Mouse (Mus musculus) CD4-positive, CD25-positive, alpha-beta regulatory T cell, adult 2 months (primary cell): ENCODE data around the gene 4922502D21Rik.
"Not testable (repeated sequence)": the region's sequence is repeated elsewhere in the genome, so short reads cannot be mapped to it uniquely, and the experiment has no call there.

ENCODE experiments used
- DNase-seq: peaks from one replicate; pipeline ENCODE4 v3.0.0-alpha.2; 2012; ENCODE audit warnings: low read depth, low spot score

Gene 4922502D21Rik

GRCm38 (mm10) chr6:129331610-129332009 lies at the start of gene 4922502D21Rik:
Gene 4922502D21Rik, minus strand, starts transcription at chr6:129331796.
- DNase-seq, result no peak

GRCm38 (mm10) chr6:129380454-129380853 lies 48.9 kb upstream of the 4922502D21Rik start:
- DNase-seq, result no peak

GRCm38 (mm10) chr6:129374937-129375471 lies 43.4 kb upstream of the 4922502D21Rik start:
- no peak for DNase-seq

GRCm38 (mm10) chr6:129369374-129370132 lies 38.0 kb upstream of the 4922502D21Rik start:
- no peak for DNase-seq

- DNase-seq, result peak; percentile 75
Measured at GRCm38 (mm10) chr6:129365959-129366359, 34.4 kb upstream of the 4922502D21Rik start.

- DNase-seq, result no peak
Measured at GRCm38 (mm10) chr6:129363942-129364341, 32.3 kb upstream of the 4922502D21Rik start.

- DNase-seq, result no peak
Measured at GRCm38 (mm10) chr6:129359515-129359914, 27.9 kb upstream of the 4922502D21Rik start.

GRCm38 (mm10) chr6:129356430-129356829 lies 24.8 kb upstream of the 4922502D21Rik start:
- no peak for DNase-seq

GRCm38 (mm10) chr6:129355774-129356173 lies 24.2 kb upstream of the 4922502D21Rik start:
- no peak for DNase-seq

GRCm38 (mm10) chr6:129351091-129351490 lies 19.5 kb upstream of the 4922502D21Rik start:
- no peak for DNase-seq

GRCm38 (mm10) chr6:129349524-129350352 lies 18.1 kb upstream of the 4922502D21Rik start:
- no peak for DNase-seq

- DNase-seq, result no peak
Measured at GRCm38 (mm10) chr6:129344408-129344807, 12.8 kb upstream of the 4922502D21Rik start.

GRCm38 (mm10) chr6:129342391-129342790 lies 10.8 kb upstream of the 4922502D21Rik start, which contains the start of gene Clec12a:
Gene Clec12a, plus strand, starts transcription at chr6:129342691.
- not testable (repeated sequence) for DNase-seq

GRCm38 (mm10) chr6:129337751-129338150 lies 6.2 kb upstream of the 4922502D21Rik start:
- no peak for DNase-seq

GRCm38 (mm10) chr6:129333674-129334078 lies 2.1 kb upstream of the 4922502D21Rik start:
- peak; percentile 89 for DNase-seq

- DNase-seq, result peak; percentile 63
Measured at GRCm38 (mm10) chr6:129326568-129327150, 4.9 kb downstream of the 4922502D21Rik start.

GRCm38 (mm10) chr6:129326016-129326415 lies 5.6 kb downstream of the 4922502D21Rik start:
- peak; percentile 61 for DNase-seq

GRCm38 (mm10) chr6:129319331-129319730 lies 12.3 kb downstream of the 4922502D21Rik start:
- no peak for DNase-seq

- peak; percentile 76 for DNase-seq
Measured at GRCm38 (mm10) chr6:129318395-129318794, 13.2 kb downstream of the 4922502D21Rik start.

GRCm38 (mm10) chr6:129316463-129316862 lies 15.1 kb downstream of the 4922502D21Rik start:
- no peak for DNase-seq

- peak; percentile 41 for DNase-seq
Measured at GRCm38 (mm10) chr6:129315698-129316097, 15.9 kb downstream of the 4922502D21Rik start.
